Mouse (Mus musculus): Measurements from ENCODE around the gene Atp13a3.
A peak's percentile ranks its signal among the peaks of the same experiment; 100 is the strongest.
"Not testable (repeated sequence)": the region's sequence is repeated elsewhere in the genome, so short reads cannot be mapped to it uniquely, and the experiment has no call there.

The Atp13a3 gene

DNA sequence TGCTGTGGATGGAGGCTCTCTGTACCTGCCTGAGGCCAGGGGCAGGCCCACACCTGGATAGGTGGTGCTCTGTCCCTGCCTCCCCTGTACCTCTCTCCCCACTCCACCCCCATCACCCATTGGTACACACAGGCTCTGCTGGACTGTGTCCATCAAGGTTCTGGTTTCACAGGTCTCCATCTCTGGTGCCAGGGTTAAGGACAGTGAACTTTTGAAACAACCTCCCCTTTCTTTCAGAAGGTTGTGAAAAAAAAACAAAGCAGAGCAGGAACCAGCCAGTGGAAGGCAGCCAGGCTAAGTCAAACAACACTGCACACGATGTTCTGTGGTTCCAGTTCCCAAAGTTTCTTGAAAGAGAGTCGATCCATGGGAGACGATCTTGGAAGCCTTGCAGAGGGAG, 6.9 kb upstream of the Atp13a3 start:
- DNase-seq (ENCODE audit: low spot score), result no peak

DNA sequence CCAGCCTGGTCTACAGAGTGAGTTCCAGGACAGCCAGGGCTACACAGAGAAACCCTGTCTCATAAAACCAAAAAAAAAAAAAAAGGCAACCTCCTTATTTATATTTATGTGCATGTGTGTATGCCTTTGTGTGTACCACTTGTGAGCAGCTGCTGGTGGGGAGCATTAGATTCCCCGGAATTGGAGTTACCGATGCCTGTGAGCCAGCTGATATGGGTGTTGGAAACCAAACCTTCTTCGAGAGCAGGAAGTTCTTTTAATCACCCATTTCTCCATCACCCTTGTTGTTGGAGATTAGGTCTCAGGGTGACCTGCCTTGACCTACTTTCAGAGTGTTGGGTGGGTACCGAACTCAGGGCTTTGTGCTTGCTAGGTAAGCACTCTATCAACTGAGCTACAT, 5.1 kb upstream of the Atp13a3 start:
- no peak for DNase-seq (ENCODE audit: low spot score)

DNA sequence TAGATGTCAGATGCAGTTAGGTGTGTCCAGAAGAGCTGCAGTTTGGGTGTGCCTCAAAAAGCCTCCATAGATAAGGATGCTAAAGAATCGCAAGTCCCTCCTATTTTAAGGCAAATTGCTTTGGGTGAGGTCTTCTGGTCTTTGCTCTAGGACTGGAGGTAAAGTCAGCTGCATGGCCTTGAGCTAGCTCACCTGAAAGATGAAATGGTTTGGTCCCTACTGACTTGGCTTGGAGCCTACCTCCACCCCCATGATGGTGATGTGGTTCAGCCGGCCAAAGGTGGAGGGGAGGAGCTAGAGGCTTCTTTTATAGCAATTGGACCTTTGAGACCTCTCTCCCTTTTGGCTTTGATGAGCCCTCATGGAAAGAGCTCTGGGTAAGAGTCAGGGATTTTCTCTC, 1.7 kb upstream of the Atp13a3 start:
- DNase-seq (ENCODE audit: low spot score), result no peak

DNA sequence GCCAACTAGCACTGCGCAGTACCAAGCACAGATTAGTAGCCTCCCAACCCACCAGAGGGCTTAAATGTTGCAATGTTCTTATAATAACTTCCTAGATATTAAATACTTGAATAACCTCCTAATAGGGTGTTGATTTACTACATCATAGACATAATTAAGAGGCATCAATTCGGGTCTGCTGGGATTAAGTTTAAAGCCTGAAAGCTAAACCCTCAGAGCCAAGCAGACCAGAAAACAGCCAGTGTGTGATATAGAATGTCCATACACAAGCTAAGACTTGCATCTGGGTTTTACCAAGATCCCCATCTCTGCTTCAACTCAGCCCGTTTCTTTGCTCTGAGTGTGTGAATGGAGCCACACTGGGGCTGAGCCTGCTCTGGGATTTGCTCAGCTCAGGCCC, 2.2 kb downstream of the Atp13a3 start:
- no peak for DNase-seq (ENCODE audit: low spot score)

DNA sequence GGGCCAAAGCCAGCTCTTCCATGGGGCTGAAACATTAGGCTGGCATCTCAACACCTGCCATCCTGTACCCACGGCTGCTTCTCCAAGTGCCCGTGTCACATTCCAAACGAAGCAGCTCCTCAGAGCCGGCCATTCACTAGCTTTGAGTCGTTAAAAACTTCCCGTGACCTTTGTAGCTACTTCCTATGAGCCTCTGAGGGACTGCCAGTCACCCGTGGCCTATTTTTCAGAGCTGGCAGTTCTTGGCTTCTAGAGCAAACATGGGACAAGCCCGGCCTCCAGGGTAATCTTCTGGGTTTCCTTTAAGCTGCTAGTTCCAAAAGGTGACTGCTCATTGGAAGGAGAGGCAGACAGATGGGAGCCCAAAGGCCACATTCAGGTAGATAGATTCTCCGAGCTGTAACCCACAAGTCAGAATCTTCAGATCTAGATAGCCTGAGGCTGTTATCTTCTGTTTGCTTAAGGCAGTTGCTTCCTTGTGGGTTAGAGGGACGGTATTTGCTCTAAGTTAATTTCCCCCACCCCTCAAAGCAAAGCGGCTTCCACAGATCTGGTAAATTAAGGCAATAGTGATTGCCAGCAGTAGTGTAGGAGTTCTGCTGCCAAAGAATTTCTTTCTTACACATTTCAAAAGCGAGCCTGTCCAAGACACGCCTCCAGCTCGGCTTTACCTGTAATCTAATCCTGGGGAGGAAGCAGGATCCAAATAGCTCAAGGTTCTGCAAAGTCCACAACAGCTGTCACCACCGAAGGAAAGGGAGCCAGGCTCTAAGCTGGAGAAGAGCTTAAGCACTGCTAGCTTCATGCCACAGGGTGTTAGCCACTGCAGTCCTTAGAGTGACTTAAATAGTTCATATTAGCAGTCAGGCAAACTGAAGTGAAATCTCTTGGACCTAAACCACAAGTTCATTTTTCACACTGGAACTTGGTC, 8.4 kb downstream of the Atp13a3 start:
- no peak for DNase-seq (ENCODE audit: low spot score)

DNA sequence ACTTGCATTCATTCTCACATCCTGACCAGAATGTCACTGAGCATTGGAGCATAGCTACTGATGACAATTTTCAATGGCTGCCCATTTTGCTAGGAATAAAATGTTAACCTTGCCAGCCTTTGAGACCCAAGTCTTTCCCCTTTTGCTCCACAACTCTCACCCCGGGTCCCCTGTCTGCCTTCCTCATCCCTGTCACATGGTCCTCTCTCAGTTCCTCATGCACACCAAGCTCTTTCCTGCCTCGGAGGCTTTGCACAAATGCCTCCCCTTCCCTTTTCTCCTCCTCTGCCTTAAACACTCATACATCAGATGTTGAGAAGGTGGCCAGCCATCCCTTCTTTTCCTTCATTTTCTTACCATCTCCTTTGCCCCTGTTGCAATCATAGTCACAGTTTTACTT, 10.6 kb downstream of the Atp13a3 start:
- DNase-seq (ENCODE audit: low spot score), result no peak

DNA sequence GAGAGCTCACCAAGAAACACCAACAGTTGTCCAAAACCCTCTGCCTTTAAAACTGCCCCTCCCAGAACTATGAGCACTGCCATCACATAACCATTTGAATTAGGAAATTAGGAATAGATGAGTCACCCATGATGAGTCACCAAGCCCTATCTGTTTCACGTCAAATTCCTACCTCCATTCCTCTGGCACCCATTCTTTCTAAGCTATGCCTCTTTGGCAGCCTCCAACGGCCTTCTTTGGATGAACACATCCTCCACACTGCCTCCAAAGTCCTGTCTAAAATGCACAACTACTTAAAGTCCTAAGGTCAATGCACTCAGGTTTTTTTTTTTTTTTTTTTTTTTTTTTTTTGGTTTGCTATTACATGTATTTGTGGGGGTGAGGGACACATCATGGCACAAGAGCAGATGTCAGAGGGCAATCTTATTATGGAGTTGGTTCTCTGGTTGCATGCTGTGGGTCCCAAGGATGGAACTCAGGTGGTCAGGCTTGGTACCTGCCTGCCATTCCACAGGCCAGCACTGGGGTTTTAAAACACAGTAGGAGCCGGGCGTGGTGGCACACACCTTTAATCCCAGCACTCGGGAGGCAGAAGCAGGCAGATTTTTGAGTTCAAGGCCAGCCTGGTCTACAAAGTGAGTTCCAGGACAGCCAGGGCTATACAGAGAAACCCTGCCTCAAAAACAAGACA, 15.0 kb downstream of the Atp13a3 start:
- no peak for DNase-seq (ENCODE audit: low spot score)

DNA sequence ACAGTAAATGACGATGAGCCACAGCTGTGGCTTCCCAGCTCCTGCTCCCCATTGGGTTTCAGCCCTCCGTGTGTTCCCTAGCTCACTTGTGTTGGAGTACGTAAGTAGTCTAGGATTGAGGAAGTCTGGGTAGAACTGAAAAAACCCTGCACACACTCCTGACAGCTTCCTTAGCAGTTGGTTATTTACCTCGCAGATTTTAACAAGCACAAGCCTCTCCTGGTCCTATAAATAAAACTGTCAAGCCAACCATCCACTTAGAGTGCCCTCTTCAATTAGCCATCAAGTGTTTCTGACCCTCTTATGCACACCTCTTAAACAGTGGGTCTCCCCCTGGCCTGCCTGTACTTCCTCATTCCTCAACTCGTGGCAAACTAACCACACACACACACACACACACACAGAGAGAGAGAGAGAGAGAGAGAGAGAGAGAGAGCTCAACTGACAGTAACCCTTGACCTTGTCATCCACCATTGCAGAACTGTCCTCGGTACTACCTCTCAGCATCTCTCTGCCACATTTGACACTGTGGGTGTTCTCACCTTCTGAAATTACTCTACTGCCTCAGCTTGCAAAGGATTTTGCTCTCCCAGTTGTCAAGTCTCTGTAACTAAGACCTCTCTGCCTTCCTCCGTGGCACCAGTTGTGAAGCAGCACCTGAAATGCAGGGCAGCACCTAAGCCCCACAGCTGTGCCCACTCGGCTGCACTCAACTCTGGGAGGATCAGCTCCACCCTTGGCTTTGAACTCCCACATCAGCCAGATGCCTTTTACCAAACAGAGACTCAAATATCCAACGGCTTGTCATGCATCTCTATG, 15.7 kb downstream of the Atp13a3 start:
- DNase-seq (ENCODE audit: low spot score), result no peak

DNA sequence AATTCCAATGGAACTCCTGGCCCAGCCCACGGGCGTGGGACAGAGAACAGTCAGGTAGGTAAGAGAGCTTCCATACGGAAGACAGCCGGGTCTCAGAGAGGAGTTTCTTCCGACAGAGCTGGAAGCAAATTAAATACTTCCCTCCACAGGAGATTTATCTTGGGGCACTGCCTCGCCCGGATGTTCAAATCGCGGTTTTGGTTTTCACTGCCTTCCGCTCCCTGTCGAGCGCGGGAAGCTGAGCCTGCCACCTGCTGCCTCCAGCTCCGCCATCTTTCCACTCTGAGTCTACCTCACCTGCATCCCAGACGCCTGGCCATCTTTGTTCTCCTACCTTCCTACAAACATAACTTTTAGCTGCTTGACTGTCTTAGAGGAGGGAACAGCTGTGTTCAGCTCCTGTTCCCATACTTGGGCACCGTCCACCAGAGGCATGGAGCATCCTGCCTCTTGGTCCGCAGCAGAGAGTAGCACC, 16.5 kb downstream of the Atp13a3 start:
- no peak for DNase-seq (ENCODE audit: low spot score)

DNA sequence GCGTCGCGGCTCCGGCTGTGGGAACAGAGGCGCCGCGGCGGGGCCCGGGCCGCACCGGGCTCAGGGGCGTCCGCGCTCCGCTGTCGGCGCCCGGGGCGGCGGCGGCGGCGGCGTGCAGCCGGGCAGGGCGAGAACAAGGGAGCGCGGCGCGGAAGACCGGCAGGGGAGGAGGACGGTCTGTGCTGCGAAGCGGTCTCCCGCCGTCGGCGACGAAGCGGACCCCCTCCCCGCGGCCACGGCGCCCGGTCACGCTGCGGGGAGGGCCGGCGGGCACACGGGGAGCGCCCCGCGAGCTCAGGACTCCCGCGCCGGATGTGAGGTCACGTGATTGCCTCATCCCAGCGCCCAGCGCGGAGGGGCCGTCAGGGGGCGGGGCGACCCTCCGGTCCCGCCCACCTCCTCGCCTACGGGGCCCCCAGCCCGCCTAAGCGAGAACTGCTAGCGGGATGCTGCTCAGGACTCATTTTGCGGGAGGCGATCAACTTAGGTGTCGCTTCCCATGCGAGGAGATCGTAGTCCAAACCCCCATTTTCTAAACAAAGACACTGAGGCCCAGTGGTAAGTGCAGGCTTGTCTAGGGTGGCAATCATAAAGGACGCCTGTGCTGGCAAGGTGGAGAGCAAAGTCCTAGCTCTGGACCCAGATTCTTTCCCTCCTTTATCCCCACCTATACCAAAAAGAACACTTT, 17.1 kb downstream of the Atp13a3 start:
- peak; percentile 84 for DNase-seq (ENCODE audit: low spot score)

DNA sequence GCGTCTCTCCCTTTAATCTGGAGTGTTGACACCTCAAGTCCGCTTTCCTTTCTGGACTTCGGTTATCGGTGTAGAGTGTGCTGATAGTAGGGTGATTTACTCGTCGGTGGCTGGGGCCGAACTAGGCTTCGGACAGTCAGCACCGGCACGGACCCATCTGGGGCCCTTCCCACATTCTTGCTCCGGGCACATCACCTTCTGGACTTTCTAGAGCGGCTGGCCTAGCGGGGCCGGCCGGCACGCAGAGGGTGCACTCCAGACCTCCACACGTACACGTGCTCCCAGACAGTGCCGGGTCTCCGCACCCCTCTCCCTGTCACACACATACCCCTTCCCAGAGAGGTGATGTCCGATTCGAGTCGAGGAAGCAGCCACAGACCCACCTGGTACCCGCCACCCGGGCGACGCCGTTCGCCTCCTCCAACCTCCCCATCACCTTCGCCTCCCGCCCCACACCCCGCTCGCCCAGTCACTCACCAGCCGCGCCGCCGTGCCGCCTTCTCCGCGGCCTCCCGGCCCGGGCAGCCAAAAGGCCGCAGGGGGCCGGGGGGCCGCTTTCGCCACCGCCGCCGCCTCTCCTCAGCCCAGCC, 17.8 kb downstream of the Atp13a3 start:
- no peak for DNase-seq (ENCODE audit: low spot score)

DNA sequence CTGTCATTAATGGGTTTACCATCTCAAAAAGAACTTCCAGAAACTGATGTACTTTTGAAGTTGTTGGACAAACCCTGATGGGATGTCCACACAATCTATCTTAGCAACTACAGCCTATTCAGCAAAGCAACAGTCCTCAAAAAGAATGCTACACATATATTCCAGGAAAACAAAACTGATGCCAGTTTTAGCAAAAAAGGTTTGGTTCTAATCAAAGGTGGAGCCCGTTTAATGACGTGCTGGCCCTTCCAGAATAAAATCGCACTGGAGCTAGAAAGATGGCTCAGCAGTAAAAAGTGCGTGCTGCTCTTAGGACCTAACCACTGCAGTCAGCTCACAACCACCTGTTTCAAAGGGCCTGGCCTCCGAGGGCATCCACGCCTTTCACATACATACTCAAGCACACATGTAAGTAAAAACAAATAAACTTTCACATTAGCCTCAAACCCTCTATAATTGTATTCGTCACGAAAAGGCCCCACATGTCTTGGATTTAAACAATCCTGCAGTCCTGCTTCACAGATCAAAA, 18.8 kb downstream of the Atp13a3 start:
- DNase-seq (ENCODE audit: low spot score), result no peak

DNA sequence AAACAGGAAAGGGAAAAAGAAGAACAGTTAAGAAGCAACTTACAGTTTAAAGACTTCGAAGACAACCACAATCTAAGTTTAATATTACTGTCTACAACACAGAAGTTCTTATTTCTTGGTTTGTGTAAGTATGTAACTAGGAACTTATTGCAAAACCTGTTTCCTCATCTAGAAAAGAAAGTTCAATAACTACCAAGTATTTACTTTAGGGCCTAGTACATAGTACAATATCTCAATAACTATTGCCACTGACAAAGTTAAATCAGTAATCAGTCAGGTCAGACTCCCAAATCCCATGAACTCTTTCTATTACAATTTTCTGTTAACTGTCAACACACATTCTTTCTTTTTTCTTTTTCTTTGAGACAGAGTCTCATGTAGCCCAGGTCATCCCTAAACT, 20.2 kb downstream of the Atp13a3 start:
- no peak for DNase-seq (ENCODE audit: low spot score)

DNA sequence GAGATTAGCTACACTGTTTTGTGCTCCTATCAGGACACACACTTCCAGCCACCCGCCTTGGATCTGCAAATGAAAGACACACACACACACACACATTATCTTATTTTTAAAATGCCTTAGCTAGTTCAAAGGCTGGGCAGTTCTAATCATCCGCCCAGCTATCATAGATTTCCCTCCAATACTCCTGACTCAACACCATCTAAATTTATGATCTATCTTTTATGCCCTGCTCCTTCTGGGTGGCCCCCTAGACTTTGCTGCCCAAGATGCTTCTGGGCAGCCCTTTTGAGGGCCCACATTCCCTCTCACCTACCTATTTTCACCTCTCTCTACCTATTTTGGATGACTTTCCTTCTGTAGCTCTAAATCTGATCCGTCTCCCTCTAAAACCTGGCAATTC, 29.5 kb downstream of the Atp13a3 start:
- DNase-seq (ENCODE audit: low spot score), result no peak

DNA sequence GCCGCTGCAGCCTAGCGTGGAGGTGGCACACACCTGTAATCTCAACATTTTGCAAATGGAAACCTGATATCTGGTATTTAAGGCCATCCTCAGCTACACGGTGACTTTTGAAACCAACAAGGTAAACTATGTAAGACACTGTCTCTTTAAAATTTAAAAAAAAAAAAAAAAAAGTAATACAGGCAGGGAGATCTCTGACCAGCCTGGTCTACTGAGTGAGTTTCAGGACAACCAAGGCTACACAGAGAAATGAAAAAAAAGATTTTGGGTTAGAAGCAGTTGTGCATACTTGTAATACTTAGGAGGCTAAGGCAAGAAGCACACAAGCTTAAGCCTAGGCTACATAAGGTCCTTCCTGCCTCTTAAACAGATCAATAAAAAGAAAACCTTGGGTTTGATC, 30.8 kb downstream of the Atp13a3 start:
- no peak for DNase-seq (ENCODE audit: low spot score)

DNA sequence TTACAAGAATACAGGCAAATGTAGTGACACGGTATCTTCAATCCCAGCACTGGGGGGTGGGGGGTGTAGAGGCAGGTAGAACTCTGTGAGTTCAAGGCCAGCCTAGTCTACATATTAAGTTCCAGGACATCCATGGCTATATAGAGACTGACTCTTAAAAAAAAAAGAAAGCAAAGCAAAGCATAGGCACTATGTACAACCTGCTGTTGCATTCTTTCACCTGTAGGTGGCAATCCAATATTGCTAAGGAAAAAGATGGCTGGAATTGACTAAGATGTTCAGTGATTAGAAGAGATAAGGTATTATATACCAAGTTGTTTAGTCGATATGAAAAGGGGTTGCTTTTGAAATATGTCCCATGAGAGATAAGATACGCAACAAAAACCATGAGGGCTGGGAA, 31.5 kb downstream of the Atp13a3 start:
- DNase-seq (ENCODE audit: low spot score), result no peak

DNA sequence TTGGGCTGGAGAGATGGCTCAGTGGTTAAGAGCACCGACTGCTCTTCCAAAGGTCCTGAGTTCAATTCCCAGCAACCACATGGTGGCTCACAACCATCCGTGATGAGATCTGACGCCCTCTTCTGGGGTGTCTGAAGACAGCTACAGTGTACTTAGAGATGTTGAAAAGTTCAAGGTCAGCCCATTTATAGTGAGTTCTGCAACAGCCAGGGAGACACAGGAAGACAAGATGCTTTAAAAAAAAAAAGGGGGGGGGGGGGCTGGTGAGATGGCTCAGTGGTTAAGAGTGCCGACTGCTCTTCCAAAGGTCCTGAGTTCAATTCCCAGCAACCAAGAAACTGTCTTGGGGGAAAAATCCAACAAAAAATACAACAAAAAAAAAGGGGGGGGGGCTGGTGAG, 32.5 kb downstream of the Atp13a3 start:
- not testable (repeated sequence) for DNase-seq (ENCODE audit: low spot score)

DNA sequence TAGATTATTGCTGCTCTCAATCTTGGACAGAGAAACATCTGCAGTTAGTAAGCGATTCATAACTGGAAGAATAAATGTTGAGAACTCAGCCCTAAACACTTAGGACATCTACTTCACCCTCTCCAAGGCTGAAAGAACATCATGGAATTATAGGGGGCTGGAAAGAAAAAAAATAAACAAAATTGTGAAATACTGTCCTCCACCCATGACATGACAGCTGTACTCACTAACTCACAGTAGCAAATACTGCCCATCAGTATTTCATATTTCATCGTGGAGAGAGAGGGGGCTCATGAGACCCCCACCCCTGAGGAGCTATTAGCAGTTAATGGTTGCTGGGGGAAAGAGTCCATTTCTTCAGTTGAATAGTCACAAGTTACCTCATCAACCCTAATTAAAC, 38.4 kb downstream of the Atp13a3 start:
- DNase-seq (ENCODE audit: low spot score), result no peak

DNA sequence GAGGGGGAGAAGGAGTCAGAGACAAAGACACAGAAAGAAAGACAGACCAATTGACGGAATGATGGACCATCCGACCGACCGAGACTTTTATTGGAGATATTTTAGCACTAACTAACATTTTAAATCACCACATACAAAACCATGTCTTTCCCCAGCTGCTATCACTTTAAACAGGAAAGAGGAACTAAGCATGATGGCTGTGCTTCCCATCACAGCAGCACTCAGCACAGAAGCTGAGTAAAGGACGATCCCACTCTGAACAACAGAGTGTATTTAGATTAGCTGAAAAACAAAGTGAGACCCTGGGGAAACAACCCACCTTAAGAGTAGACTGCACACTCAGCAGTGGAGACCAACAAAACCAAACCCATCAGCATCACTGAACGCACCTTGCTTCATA, 41.2 kb downstream of the Atp13a3 start:
- DNase-seq (ENCODE audit: low spot score), result no peak

DNA sequence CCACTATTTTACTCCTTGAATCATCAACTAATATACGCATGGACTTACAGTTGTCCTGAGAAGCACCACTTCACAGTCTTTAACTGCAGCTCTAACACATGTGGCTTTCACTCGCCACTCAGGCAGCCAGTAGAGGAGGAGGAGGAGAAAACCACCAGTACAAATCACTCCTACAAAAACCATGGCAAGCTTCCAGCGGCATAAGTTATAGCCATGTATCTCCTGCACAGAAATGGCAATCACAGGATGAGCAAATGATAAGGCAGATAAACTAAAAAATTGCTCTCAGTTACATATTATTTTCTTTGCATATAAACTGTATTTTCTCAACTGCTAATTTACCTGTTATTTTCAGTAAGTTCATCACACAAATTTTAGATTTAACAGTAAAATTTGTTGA, 43.2 kb downstream of the Atp13a3 start:
- DNase-seq (ENCODE audit: low spot score), result no peak

DNA sequence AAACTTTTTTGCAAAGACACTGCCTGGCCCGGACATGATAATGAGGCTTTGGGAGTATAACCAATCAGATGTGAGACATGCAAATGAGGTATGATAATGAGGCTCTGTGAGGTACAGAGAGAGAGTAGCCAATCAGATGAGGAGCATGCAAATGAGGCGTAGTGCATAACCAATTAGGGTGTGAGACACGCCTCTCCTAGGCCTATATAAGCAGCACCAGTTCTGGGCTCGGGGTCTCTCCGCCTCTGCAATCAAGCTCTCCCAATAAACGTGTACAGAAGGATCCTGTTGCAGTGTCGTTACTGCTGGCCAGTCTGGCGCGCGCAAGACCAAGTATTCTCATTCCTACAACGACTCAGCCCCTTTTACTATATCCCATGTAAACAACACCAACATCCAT, 52.3 kb downstream of the Atp13a3 start:
- DNase-seq (ENCODE audit: low spot score), result not testable (repeated sequence)
